Mouse (Mus musculus) CD4-positive, CD25-positive, alpha-beta regulatory T cell, adult 4 months (primary cell): ENCODE data around the gene Mettl18. TPM values are rescaled to one million over a fixed set of nuclear protein-coding genes. Genes with fewer than 3 reads are reported as not detected.
A peak's percentile ranks its signal among the peaks of the same experiment; 100 is the strongest.
"Not testable (repeated sequence)": the region's sequence is repeated elsewhere in the genome, so short reads cannot be mapped to it uniquely, and the experiment has no call there.

Experiments
- ATAC-seq: one replicate; pipeline ENCODE4 v1.8.0; 2017
- polyA plus RNA-seq, 2 experiments: library from polyadenylated mRNA; unstranded; fragments of 100-300 nt; shearing (Covaris generic); gene quantifications; one replicate each; pipeline ENCODE4 v1.2.1; 2017

Mettl18 gene
- polyA plus RNA-seq: 10 to 100 TPM; 22.9 to 25.2 TPM

GRCm38 (mm10) chr1:163994721-163995608, at the start of gene Mettl18, which contains the start of gene BC055324:
Mettl18 (plus strand) TSS chr1:163994889.
BC055324 (minus strand) TSS chr1:163994796.
- ATAC-seq: peak; percentile 91

GRCm38 (mm10) chr1:163953396-163953795, 41.3 kb upstream of the Mettl18 start:
- no peak for ATAC-seq

- no peak for ATAC-seq
Observed at GRCm38 (mm10) chr1:163958036-163958435, 36.7 kb upstream of the Mettl18 start.

- no peak for ATAC-seq
Observed at GRCm38 (mm10) chr1:163964008-163964689, 30.5 kb upstream of the Mettl18 start.

- no peak for ATAC-seq
Observed at GRCm38 (mm10) chr1:163974471-163974870, 20.2 kb upstream of the Mettl18 start.

- ATAC-seq: no peak
Observed at GRCm38 (mm10) chr1:163975088-163975487, 19.6 kb upstream of the Mettl18 start.

GRCm38 (mm10) chr1:163976515-163976914, 18.2 kb upstream of the Mettl18 start:
- ATAC-seq: no peak

GRCm38 (mm10) chr1:163992371-163992770, 2.3 kb upstream of the Mettl18 start:
- ATAC-seq: no peak

- ATAC-seq: peak; percentile 60
Observed at GRCm38 (mm10) chr1:163994173-163994720, 442 bp upstream of the Mettl18 start.

GRCm38 (mm10) chr1:163995609-163995913, 872 bp downstream of the Mettl18 start:
- no peak for ATAC-seq

GRCm38 (mm10) chr1:164001831-164002452, 7.3 kb downstream of the Mettl18 start:
- ATAC-seq: no peak

GRCm38 (mm10) chr1:164004311-164004710, 9.6 kb downstream of the Mettl18 start:
- no peak for ATAC-seq

- peak; percentile 85 for ATAC-seq
Observed at GRCm38 (mm10) chr1:164009235-164009634, 14.5 kb downstream of the Mettl18 start.

- no peak for ATAC-seq
Observed at GRCm38 (mm10) chr1:164014616-164015015, 19.9 kb downstream of the Mettl18 start.

- ATAC-seq: no peak
Observed at GRCm38 (mm10) chr1:164018221-164018896, 23.7 kb downstream of the Mettl18 start.

GRCm38 (mm10) chr1:164019789-164020188, 25.1 kb downstream of the Mettl18 start:
- no peak for ATAC-seq

GRCm38 (mm10) chr1:164020746-164021145, 26.1 kb downstream of the Mettl18 start:
- ATAC-seq: not testable (repeated sequence)

GRCm38 (mm10) chr1:164022106-164022505, 27.4 kb downstream of the Mettl18 start:
- not testable (repeated sequence) for ATAC-seq

GRCm38 (mm10) chr1:164025685-164026084, 31.0 kb downstream of the Mettl18 start:
- ATAC-seq: no peak

GRCm38 (mm10) chr1:164027416-164027815, 32.7 kb downstream of the Mettl18 start:
- no peak for ATAC-seq

- ATAC-seq: no peak
Observed at GRCm38 (mm10) chr1:164040385-164041135, 45.9 kb downstream of the Mettl18 start.

- ATAC-seq: no peak
Observed at GRCm38 (mm10) chr1:164043549-164043948, 48.9 kb downstream of the Mettl18 start.
